Mouse (Mus musculus) liver, adult 2 months (tissue): Measurements from ENCODE around the gene Ugdh.

Experiments
- CTCF ChIP-seq: fragments of 200-500 bp; IDR thresholded peaks from 2 replicates; pipeline ENCODE4 v1.5.1; 2011; ENCODE audit warnings: low read depth, low read length, control low read depth
- POLR2A ChIP-seq: fragments of 200-500 bp; IDR thresholded peaks from 2 replicates; pipeline ENCODE4 v1.6.1; 2011; ENCODE audit warnings: low read length, control low read depth; ENCODE audit not compliant: insufficient read depth; ENCODE audit errors: extremely low read depth

DNA sequence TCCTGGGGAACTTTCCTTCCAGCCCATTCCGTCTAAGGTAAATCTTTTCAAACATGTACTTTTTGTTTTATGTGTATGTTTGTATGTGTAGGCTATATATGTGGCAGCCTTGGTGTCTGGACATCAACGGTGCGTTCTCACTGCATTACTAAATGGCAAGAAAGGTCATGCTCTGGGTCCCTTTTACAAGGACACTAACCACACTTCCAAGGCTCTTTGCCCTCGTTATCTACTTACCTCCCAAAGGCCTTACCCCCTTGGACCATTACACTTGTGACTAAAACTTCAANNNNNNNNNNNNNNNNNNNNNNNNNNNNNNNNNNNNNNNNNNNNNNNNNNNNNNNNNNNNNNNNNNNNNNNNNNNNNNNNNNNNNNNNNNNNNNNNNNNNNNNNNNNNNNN is 47.2 kb upstream of the Ugdh start:
- TF ChIP-seq CTCF = no peak
- TF ChIP-seq POLR2A = no peak
